Mouse (Mus musculus): ENCODE results near the gene Zfand6.

The Zfand6 gene

DNA sequence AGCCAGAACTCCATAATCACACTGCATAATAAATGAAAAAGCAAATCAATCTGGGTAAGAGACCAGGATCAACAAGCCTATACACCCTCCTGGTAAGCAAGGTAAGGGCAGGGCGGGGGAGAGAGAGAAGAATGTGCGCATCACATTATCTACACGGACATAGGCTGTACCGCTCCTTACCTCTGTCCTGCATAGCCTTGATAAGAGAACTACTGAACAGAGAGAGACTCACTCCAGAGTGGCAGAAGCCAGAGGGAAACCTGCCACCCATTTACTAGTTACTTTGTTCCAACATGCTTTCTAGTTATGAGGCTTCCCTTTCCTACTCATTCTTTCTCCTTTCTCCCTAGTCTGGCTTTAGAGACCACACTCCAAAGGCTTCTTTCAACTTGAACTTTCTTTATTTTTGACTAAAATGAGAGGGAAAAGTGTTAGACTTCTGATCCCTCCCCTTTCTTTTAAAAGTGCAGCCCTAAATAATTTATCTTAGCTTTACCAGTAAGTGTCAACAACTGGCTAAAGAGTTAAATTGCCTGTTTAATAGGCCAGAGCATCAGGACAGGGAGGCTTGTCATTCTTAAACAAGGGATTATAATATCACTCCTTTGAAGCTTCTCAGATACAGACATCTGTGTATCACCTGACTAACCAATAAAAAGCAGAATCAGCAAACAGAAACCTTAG is 38.3 kb downstream of the Zfand6 start:
- no peak for DNase-seq

DNA sequence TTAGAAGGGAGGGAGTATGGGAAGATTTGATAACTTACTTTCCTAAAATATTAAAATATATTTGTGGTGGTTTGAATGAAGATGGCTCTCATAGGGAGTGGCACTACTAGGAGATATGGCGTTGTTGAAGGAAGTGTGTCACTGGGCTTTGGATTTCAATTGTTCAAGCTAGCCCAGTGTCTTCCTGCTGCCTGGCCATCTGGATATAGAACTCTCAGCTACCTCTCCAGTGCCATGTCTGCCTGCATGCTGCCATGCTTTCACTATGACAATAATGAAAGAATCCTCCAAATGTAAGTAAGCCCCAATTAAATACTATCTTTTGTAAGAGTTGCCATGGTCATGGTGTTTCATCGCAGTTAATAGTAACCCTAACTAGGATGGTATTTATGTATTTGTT is 40.7 kb downstream of the Zfand6 start:
- peak; percentile 28 for DNase-seq

DNA sequence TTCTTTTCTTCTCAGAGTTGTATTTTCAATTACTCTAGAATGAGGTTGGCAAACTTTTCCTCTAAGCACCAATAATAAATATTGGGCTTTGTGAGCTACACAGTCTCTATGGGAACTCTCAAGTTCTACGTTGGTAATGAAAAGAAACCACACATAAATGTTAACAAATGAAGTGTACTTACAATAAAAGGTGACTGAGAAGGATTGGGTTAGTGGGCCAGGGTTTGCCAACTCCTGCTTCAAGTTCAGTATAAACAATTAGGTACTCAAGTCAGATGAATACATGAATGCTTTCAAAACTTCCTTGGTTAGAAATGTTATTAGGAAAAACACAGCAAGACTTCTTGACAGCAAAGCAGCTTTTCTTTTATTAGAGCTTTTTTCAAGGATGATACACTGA is 43.5 kb downstream of the Zfand6 start:
- DNase-seq = no peak

DNA sequence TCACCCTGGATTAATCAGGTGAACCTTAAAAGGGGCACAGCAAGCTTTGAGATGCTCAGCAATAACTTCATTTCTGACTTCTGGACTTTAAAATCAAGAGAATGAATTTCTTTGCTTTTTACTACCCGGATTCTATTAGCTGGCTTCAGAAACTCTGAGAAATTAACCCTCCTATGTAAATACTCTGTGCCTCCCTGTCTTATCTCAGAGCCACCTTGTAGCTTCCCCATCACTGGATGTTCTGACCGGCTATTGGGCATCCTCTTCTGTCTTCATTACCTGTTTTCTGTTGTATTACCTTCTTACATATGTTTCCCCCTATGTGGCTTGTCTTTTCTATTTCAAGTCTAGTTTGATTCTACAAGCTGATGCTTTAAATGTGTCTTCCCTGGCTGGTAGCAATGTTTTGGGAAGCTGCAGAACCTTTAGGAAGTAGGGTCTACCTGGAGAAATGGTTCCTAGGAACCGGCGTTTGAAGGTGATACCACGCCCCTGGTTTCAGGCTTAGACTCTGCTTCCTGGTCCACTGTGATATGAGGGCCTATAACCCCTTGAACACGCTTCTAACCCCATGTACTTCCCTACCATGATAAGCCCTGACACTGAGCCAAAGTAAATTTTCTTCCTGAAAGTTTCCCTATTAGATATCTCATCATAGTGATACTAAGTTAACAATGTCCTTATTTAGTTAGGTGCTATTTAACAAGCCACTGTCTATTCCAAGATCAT is 46.3 kb downstream of the Zfand6 start:
- DNase-seq = no peak

DNA sequence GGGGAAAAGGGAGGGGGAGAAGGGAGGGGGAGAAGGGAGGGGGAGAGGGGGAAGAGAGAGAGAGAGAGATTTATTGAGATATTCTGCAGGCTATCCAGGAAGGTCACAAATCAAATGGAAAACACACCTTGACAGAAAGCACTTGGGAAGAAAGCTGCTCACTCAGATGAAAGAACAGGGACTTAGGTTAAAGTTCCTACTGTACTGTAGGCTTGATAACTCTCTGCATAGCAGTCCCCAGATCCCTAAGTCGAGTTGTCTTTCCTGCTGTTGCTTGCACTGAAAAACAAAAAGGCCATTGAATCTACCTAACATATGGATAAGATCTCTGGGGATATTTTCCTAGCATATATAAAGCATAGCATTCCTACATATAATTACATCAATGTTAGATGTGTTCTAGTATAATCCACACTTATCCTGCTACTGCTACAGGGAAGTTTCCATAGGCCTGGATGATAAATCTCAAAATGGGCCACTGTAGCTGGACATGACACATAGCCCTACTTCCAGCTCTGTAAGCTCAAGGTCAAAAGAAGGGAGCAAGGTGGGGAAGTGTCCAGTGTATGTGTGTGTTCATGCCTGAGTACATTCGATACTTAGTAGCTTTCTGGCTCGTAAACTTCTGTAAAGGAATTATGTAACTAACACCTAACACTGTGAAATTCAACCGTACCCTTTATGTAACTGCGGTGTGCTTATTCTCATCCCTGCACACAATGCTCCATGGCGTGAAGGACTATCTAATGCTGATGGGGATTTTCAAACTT is 47.4 kb downstream of the Zfand6 start:
- DNase-seq = no peak

DNA sequence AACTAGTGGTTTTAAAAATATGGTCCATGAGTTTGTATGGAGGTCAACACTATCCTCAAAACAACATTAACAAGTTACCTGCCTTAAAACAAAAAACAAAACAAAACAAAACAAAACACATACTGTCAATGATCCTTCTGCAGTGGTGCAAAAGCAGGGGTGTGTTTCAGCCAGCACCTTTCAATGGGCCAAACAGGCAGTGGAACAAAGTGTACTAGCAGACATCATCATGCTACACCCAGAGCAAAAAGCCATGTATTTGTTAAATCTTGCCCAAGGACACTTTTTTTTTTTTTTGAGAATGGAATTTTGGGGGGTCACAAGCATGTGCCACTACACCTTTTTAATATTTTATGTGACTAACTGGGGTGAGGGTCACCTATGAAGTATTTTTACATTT is 52.8 kb downstream of the Zfand6 start:
- no peak for DNase-seq

DNA sequence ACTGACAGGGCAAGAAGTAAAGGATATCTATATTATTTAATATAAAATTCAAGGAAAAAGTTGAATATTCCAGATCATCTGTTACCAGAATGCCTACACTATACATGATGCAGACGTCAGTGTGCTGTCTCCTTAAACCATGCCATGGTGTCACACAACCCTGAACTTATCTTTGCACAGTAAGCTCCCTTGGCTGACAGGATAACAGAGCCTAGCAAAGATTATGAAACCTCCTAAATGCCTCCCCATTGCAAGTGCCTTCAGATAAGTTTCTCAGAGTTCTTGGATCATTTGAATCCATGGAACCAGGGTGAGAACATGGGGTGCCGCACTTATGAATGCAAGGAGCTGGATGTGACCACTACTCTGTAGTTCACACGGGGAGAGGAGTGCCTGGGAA is 57.9 kb downstream of the Zfand6 start:
- no peak for DNase-seq

DNA sequence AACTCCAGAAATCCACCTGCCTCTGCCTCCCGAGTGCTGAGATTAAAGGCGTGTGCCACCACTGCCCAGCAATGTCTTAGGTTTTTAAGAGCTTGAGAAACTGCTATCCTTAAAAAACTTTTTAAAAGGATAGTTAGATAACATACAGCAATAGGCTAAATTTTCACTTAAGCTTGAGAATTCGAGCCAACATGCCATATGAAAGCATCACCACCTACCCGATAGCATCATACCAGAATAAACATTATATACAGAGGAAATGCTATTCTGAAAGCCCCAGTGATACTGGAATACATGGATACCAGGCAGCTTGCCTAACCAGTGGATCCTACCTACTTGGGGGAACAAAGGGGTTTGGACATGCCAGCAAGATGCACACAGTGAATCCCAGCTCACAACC is 66.0 kb downstream of the Zfand6 start:
- no peak for DNase-seq

DNA sequence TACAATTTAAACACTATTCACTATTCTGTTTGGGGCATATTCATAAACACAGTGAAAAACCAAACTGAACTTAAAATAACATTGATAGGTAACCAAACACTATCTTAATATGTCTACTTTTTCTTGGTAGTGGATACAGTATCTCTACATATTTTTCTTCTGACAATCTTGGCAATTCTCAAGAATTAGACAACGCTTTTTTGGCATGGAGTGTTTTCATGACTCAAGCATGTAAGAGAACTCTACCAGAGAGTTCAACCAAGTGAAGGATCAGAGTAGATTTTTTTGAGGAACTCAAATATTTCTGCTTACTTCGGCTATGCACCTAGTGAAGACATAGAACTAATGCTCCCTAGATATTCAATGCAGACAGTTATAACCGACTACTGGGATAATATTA is 68.8 kb downstream of the Zfand6 start:
- no peak for DNase-seq

DNA sequence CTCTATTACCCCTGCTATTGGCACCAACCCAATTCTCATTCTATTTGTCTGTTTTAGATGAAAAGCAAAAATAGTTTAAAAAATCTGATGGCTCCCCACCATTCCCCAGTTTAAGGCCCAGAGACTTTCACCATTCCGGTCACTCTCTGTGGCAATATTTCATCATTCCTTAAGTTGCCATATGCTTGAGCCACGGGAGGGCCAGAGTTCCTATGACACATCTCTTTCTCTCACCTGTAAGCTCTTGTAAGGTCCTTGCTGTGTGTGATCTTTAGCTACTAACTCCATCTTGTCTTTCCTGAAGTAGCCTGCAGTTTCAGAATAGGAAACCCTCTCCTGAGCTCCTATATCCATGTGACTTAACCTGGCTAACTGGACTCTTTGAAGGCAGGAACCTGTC is 70.8 kb downstream of the Zfand6 start:
- peak; percentile 44 for DNase-seq

DNA sequence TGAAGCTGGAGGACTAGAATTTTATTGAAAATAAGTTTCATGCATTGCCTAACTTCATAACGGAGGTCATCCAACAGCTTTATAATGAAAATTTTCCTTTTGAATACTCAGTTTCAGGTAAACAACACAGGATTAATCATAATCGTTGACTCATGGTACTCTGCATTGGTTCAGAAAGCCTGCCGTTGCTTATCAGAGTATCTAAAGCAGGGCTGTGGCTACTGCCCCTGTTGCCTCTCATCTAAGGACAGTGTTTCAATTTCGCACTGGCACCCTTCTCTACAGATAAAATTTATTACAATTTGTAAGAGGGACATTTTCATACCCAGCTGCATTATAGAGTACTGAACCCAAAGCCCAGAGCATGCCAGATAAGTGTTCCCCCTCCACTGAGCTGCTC is 77.3 kb downstream of the Zfand6 start:
- no peak for DNase-seq

DNA sequence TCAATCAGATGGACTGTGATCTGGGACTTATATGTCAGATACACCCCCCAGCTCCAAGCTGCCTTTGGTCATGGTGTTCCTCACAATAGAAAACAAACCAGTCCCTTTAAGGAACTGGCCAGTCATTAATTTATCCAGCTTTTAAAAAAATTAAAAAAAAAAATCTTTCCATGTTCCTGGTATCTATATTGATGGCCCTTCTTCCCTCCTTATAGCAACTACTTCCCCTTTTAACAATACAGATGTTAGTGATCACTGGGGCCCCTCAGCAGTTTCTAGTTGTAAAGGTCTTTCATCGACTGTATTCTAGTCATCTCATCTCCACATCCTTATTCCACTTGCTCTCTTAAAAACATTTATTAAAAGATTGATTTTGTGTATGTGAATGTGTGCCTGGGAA is 78.2 kb downstream of the Zfand6 start:
- no peak for DNase-seq

DNA sequence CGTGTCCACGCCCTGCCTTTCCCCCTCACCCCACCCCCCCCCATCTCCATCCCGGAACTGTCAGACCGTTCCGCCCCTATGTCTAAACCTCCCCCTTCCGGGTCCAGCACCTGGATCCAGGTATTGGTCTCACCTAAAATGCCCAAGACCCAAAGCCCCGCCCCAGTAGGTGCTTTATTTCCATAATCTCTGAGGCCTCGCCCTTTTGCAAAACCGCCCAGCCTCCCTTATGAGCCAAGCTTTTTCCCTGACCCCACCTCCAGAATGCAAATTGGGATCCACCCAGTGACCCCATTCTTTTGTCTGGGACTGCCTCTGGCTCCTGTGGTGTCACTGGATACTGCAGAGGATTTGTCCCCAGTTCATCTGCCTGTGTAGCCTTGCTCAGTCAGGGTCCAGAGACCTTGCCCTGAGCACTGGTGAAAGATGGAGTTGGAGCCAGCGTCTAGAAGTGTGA is 83.4 kb downstream of the Zfand6 start, which contains the start of gene Fah:
Gene Fah (minus strand): TSS at position 430 of the 457 bp plus-strand sequence.
- DNase-seq = peak; percentile 73

DNA sequence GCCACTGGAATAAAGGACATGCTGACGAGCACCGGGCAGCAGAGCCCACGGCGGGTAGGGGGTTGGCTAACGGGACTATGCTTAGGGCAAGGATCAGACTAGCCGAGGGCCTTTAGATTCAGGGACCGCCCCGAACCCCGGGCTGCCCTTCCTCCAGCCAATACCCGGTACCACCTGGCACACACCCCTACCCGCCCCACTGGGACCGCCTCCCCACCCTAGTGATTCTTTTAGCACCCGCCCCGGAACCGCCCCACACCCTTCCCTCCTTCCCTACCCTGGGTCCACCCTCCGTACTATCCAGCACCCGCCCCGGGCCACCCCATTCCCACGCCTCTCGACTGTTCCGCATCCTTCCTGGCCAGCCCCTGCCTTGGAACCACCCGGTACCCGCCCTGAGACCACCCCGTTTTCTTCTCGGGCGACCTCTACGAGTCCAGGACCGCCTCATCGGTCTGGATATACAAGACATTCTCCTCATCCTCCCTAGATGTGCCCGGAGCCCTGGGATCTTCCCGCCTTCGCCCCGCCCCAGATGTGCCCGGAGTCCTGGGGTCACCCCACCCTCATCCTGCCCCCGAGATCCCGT is 84.0 kb downstream of the Zfand6 start:
- DNase-seq = peak; percentile 81

DNA sequence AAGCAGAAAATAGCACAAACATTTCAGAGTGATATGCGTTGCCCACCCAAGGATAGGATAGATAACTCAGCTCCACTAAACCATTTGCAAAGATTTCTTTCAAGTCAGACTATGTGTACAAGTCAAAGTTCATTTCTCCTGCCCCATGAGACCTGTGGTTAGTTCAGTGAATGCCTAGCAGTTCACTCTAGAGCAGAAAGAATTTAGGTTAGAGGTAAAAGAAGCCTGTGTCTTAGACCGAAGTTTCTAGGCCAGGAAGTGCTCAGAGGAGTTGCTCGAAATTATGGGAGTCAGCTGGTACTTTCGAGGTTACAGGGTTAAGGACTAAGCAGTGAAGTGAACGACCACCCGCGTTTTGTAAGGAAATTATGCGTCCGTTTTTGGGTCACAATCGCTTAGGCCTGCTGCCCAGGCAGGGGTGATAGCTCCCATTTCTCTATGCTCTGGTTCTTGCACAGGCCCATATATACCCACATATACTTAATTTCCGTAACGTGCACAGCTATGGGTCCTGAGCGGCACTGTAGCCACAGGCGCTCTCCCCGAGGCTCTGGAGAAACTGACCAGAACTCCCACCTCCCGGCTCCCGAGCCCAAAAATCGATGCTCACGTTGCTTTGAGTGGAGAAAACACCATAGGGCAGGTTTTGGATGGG is 84.6 kb downstream of the Zfand6 start:
- no peak for DNase-seq

DNA sequence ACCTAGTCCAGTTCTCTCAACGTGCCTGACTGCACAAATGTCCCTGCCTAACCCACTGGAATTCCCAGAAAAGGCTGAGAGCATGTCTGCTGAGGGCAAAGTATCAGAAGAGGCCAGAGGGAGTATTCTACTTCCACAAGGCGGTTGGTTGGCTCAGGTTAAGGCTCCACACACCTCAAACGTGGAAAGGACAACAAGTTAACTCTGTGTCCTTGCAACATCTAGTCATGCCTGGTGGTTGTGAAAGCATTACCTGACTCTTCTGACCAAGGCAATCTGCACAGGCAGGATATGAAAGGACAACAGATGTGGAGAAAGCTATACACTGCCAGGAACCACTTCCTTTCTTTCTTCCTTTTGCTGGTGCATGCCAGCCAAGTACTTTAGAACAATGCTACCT is 85.3 kb downstream of the Zfand6 start:
- DNase-seq = no peak

DNA sequence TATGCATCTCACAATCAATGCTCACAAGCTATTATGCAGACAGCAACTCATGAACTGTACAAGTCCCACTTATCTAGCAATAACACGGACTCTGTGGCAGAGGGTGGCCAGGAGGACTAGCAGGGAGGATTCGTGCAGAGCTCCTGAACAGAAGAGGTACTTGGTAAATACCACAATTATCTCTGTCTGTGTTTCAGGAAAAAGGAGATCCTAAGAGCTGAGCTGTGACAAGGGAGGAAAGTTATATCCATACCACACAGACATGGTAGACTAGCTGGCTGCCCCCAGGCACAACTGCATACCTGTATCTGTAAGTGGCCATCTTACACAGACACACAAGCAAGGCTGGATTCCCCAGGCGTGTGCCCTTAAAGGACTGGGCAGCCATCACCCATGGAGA is 88.4 kb downstream of the Zfand6 start:
- no peak for DNase-seq

DNA sequence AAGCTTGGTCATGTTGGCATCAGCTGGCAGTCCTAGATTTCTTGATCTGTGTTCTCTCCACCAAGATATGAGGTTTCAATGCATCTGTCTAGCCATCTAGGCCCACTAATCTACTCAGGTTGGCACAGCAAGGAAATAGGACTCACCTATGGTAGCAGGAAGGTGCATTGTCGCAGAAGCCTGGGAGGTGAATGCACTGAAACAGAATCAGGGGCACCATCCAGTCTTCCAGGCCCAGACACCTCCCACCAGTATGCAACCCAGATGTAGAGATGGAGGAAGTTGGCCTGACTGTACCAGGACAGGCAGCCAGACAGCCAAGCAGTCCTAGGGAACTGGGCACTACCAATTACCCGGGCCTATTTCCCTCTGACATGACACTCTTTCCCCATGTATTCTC is 89.1 kb downstream of the Zfand6 start:
- no peak for DNase-seq

DNA sequence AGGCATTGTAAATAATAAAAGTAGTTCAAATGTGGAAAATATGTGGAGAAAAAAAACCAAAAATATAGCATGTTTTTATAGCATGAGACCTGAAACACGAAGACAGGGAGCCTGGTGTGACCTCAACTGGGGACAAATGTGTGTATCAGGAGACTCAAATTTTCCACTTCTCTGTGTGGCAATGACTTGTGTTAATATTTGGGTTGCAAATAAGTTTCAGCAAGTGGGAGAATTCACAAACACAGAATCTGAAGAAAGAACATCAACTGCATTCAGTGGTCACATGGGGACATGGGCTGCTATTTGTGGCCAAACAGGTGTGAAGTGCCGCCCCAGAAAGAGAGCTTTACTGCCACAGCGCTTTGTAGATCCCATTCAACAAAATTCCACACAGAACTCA is 93.1 kb downstream of the Zfand6 start:
- no peak for DNase-seq

DNA sequence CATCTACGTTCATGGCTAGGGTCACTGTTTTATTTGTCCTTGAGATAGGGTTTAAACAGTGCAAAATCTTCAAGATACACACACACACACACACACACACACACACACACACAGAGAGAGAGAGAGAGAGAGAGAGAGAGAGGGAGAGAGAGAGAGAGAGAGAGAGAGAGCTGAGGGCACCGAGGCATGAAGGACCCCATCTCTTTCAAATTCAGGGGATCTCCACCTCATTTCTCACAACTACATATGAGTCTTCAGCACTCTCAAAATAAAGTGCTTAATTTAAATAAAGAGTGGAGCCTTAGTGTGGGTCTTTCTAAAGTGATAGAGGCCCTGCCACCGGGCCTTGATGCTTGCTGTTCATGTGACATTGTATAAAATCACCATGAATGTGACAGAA is 93.8 kb downstream of the Zfand6 start:
- DNase-seq = no peak

DNA sequence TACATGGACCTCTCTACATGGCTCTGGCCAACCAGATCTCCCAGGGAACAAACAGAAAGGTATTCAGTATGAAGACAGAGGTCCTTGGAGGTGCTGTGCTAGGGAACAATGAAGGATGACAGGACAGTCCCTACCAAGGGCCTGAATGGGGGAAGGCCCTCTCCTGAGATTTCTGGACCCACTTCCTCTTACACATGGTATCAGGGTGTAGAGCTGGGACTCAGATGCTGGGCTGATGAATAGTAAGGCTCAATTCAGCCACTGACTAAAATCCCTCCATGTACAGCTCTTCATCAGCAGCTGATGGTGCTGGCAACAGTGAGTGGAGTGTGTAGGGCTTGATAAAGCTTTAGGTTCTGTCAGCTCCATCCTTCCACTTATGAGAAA is 94.8 kb downstream of the Zfand6 start:
- DNase-seq = no peak

DNA sequence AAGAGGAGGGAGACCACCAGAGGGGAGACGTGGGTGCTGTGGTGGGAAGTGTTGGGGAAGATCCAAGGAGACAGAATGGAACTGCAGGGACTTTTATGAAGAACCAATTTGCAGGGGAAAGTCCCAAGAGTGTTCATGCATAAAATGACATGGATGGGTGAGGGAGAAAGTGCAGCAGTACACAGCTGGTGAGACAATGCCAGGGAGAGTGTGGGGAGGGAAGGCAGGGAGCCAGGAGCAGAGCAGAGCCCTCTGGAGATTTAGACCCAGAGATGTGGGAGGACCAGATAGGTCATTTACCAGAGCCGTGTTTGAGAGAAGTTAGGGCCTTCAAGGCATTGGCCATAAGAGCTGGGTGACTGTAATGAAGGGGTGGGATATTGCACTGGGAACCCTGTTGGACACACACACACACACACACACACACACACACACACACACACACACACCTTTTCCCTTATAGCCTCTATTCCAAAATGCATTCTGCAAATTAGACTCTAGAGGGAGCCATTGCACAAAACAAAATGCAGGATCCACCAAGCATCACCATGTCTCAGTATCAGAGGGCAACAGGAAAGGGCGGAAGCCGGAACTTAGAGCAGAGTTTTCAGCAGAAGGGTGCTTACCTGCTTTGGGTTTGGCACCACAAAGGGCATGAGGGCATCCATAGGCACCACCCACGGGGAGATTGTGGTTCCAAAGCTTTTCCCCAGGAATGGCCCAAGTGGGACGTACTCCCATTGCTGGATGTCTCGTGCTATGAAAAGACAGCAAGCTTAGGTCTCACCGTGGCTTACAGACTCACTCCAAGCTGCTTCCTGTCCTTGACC is 95.5 kb downstream of the Zfand6 start:
- DNase-seq = peak; percentile 72
